ENCODE assay signal across 28 mouse cellular contexts in genomic region chr2:38607716-38608115, GRCm38 (mm10). TPM values are rescaled to one million over a fixed set of nuclear protein-coding genes. Genes with fewer than 3 reads are reported as not detected.
A peak's percentile ranks its signal among the peaks of the same experiment; 100 is the strongest.
DNase-seq lines count a peak whose midpoint lies in the region; ATAC-seq and TF ChIP-seq lines count a peak whose summit lies in the region.
"Had no signal": no experiment of that assay in that cellular context is flagged by ENCODE, and none has a peak within 500 bp of the region (broad histone marks: within the 10 kb centered on the region; RNA-seq: fewer than 3 reads in every experiment).

No protein-coding gene starts in this region.

- H3K27ac ChIP-seq in forebrain, embryonic 11.5 days (ENCODE audit: low read depth, low read length) = no peak overlapping the region
- H3K27ac ChIP-seq in forebrain, postnatal 0 days (ENCODE audit: low read depth, low read length) = no peak overlapping the region
- H3K27ac ChIP-seq in liver, adult 2 months (replicated peaks; ENCODE audit: insufficient read depth, low read depth, low read length) = peak overlapping the region; percentile 80
- no peak overlapping the region for H3K27ac ChIP-seq in liver, embryonic 11.5 days (ENCODE audit: low read depth, low read length)
- H3K27ac ChIP-seq in stomach, postnatal 0 days (replicated peaks) = no peak overlapping the region
- H3K27ac ChIP-seq: embryonic facial prominence, embryonic 10.5 days; embryonic facial prominence, embryonic 15.5 days; forebrain, embryonic 13.5 days; hindbrain, embryonic 15.5 days; liver, embryonic 13.5 days; macrophage; neural tube, embryonic 15.5 days had no signal

- H3K4me1 ChIP-seq in forebrain, embryonic 11.5 days (replicated peaks; ENCODE audit: control insufficient read depth, insufficient read depth, low read length) = peaks cover 10% of the 10 kb centered on the region
- H3K4me1 ChIP-seq in forebrain, postnatal 0 days (ENCODE audit: insufficient read depth) = no peaks in the 10 kb centered on the region
- peaks cover 22% of the 10 kb centered on the region for H3K4me1 ChIP-seq in liver, adult 2 months (ENCODE audit: control insufficient read depth, insufficient read depth, low read length)
- H3K4me1 ChIP-seq in liver, embryonic 11.5 days (replicated peaks; ENCODE audit: control insufficient read depth, insufficient read depth, low read length) = no peaks in the 10 kb centered on the region
- no peaks in the 10 kb centered on the region for H3K4me1 ChIP-seq in stomach, postnatal 0 days (replicated peaks; ENCODE audit: control insufficient read depth, insufficient read depth)
- H3K4me1 ChIP-seq: embryonic facial prominence, embryonic 10.5 days; embryonic facial prominence, embryonic 15.5 days had no signal

- no peaks in the 10 kb centered on the region; the same call in 1 of the 2 replicates for H3K36me3 ChIP-seq in forebrain, embryonic 11.5 days (ENCODE audit: control insufficient read depth, insufficient read depth, low read length)
- peaks cover 7% of the 10 kb centered on the region; the same call in 1 of the 2 replicates for H3K36me3 ChIP-seq in forebrain, postnatal 0 days (ENCODE audit: insufficient read depth)
- H3K36me3 ChIP-seq in liver, adult 2 months (ENCODE audit: control insufficient read depth, insufficient read depth, low read length) = no peaks in the 10 kb centered on the region
- peaks cover 10% of the 10 kb centered on the region for H3K36me3 ChIP-seq in liver, embryonic 11.5 days (ENCODE audit: control insufficient read depth, insufficient read depth, low read length)
- H3K36me3 ChIP-seq in stomach, postnatal 0 days (ENCODE audit: control insufficient read depth, insufficient read depth, low read length) = no peaks in the 10 kb centered on the region
- H3K36me3 ChIP-seq: hindbrain, embryonic 15.5 days; neural tube, embryonic 15.5 days had no signal

- TF ChIP-seq EP300 in stomach, postnatal 0 days (optimal IDR thresholded peaks at IDR 0.05) = no peak

- peak; percentile 14 for DNase-seq in forebrain, embryonic 11.5 days (ENCODE audit: low spot score)
- no peak for DNase-seq in forebrain, postnatal 0 days
- DNase-seq in liver, adult 2 months (ENCODE audit: extremely low read depth, low read depth, low spot score) = peak; percentile 94
- no peak for DNase-seq in liver, embryonic 11.5 days (ENCODE audit: low spot score)
- peak; percentile 23 for DNase-seq in lung, postnatal 10 days
- no peak for DNase-seq in lung, postnatal 25 days (ENCODE audit: low spot score)
- DNase-seq in 416B (ENCODE audit: low read depth) = peak; percentile 54
- DNase-seq in stomach, postnatal 0 days (ENCODE audit: low spot score) = no peak
- DNase-seq: adrenal gland, postnatal 10 days; cerebellum, adult 8-10 months; cerebellum, postnatal 25 days; gastrocnemius, postnatal 36 days; heart, adult 18-20 months; kidney, adult 11 months; kidney, postnatal 10 days; layer of hippocampus, postnatal 36 days; liver, embryonic 13.5 days; retina, postnatal 1 day; right cerebral cortex, postnatal 14 days had no signal

- H3K79me2 ChIP-seq in liver, adult 2 months (ENCODE audit: control insufficient read depth, insufficient read depth, low read length) = peaks cover 8% of the 10 kb centered on the region; the same call in 1 of the 2 replicates

- no peak for TF ChIP-seq POLR2A in liver, adult 2 months (IDR thresholded peaks at IDR 0.05; ENCODE audit: extremely low read depth, insufficient read depth, low read length)

- no peak for TF ChIP-seq CTCF in forebrain, postnatal 0 days (IDR thresholded peaks at IDR 0.05; ENCODE audit: low read depth)
- TF ChIP-seq CTCF in liver, adult 2 months (IDR thresholded peaks at IDR 0.05; ENCODE audit: low read depth, low read length) = no peak
- no peak for TF ChIP-seq CTCF in stomach, postnatal 0 days (IDR thresholded peaks at IDR 0.05; ENCODE audit: low read depth)

- ATAC-seq in forebrain, embryonic 11.5 days (replicated peaks; ENCODE audit: low FRiP score) = no peak
- ATAC-seq in forebrain, postnatal 0 days = no peak
- ATAC-seq in liver, embryonic 11.5 days (replicated peaks; ENCODE audit: low FRiP score) = no peak
- no peak for ATAC-seq in stomach, postnatal 0 days (ENCODE audit: low FRiP score, low TSS enrichment)
- ATAC-seq: forebrain, embryonic 13.5 days; inflammation-experienced regulatory T-cells, adult 6 months; Patski had no signal

- H3K27me3 ChIP-seq in forebrain, embryonic 11.5 days (ENCODE audit: control insufficient read depth, insufficient read depth, low read length) = no peaks in the 10 kb centered on the region
- H3K27me3 ChIP-seq in forebrain, postnatal 0 days (ENCODE audit: insufficient read depth, low read length) = no peaks in the 10 kb centered on the region
- no peaks in the 10 kb centered on the region for H3K27me3 ChIP-seq in liver, adult 2 months (ENCODE audit: control insufficient read depth, insufficient read depth, low read length)
- H3K27me3 ChIP-seq in liver, embryonic 11.5 days (replicated peaks; ENCODE audit: control insufficient read depth, insufficient read depth, low read length) = no peaks in the 10 kb centered on the region
- no peaks in the 10 kb centered on the region for H3K27me3 ChIP-seq in stomach, postnatal 0 days (ENCODE audit: control insufficient read depth, insufficient read depth, low read length)
- H3K27me3 ChIP-seq: embryonic facial prominence, embryonic 15.5 days; forebrain, embryonic 13.5 days; heart, embryonic 12.5 days; hindbrain, embryonic 15.5 days; liver, embryonic 13.5 days; neural tube, embryonic 15.5 days; Patski had no signal

- H3K9ac ChIP-seq in forebrain, embryonic 11.5 days (ENCODE audit: low read length) = no peak overlapping the region
- H3K9ac ChIP-seq in forebrain, postnatal 0 days = no peak overlapping the region
- no peak overlapping the region for H3K9ac ChIP-seq in liver, adult 2 months (ENCODE audit: low read depth, low read length)
- H3K9ac ChIP-seq in liver, embryonic 11.5 days (ENCODE audit: low read depth, low read length) = no peak overlapping the region
- no peak overlapping the region for H3K9ac ChIP-seq in stomach, postnatal 0 days (ENCODE audit: low read length)
- H3K9ac ChIP-seq: embryonic facial prominence, embryonic 15.5 days; forebrain, embryonic 13.5 days; heart, embryonic 12.5 days; hindbrain, embryonic 15.5 days; liver, embryonic 13.5 days; neural tube, embryonic 15.5 days had no signal

- no peak overlapping the region for H3K4me3 ChIP-seq in forebrain, embryonic 11.5 days (ENCODE audit: low read depth, low read length)
- H3K4me3 ChIP-seq in forebrain, postnatal 0 days (ENCODE audit: low read depth, low read length) = no peak overlapping the region
- H3K4me3 ChIP-seq in liver, adult 2 months (ENCODE audit: insufficient read depth, low read depth, low read length) = no peak overlapping the region
- no peak overlapping the region for H3K4me3 ChIP-seq in liver, embryonic 11.5 days (ENCODE audit: low read depth, low read length)
- H3K4me3 ChIP-seq in stomach, postnatal 0 days (ENCODE audit: low read depth, low read length) = no peak overlapping the region
- H3K4me3 ChIP-seq: embryonic facial prominence, embryonic 10.5 days; embryonic facial prominence, embryonic 15.5 days; forebrain, embryonic 13.5 days; heart, embryonic 12.5 days; hindbrain, embryonic 15.5 days; liver, embryonic 13.5 days; neural tube, embryonic 15.5 days had no signal

- WGBS in forebrain, embryonic 11.5 days = 85% methylated on average over 1 of the region's 1 CpGs
- WGBS in forebrain, postnatal 0 days = 79% methylated on average over 1 of the region's 1 CpGs
- 25% methylated on average over 1 of the region's 1 CpGs for WGBS in liver, adult 2 months
- 61% methylated on average over 1 of the region's 1 CpGs for WGBS in liver, embryonic 11.5 days
- WGBS in stomach, postnatal 0 days = 79% methylated on average over 1 of the region's 1 CpGs

- H3K4me2 ChIP-seq in forebrain, embryonic 11.5 days (ENCODE audit: low read depth, low read length, severe bottlenecking) = no peak overlapping the region
- no peak overlapping the region for H3K4me2 ChIP-seq in forebrain, postnatal 0 days (ENCODE audit: low read depth)
- H3K4me2 ChIP-seq in liver, embryonic 11.5 days = no peak overlapping the region
- H3K4me2 ChIP-seq in stomach, postnatal 0 days (replicated peaks; ENCODE audit: low read depth) = no peak overlapping the region
- H3K4me2 ChIP-seq: embryonic facial prominence, embryonic 15.5 days; forebrain, embryonic 13.5 days; heart, embryonic 12.5 days; hindbrain, embryonic 15.5 days; liver, embryonic 13.5 days; neural tube, embryonic 15.5 days had no signal

- H3K9me3 ChIP-seq in forebrain, embryonic 11.5 days (ENCODE audit: control insufficient read depth, low read length) = no peaks in the 10 kb centered on the region
- H3K9me3 ChIP-seq in forebrain, postnatal 0 days (ENCODE audit: low read length) = no peaks in the 10 kb centered on the region
- H3K9me3 ChIP-seq in liver, embryonic 11.5 days (ENCODE audit: control insufficient read depth, low read length) = no peaks in the 10 kb centered on the region
- no peaks in the 10 kb centered on the region for H3K9me3 ChIP-seq in stomach, postnatal 0 days (ENCODE audit: control insufficient read depth, low read length)
- H3K9me3 ChIP-seq: embryonic facial prominence, embryonic 10.5 days; embryonic facial prominence, embryonic 15.5 days; forebrain, embryonic 13.5 days; heart, embryonic 12.5 days; hindbrain, embryonic 15.5 days; liver, embryonic 13.5 days; neural tube, embryonic 15.5 days had no signal

RNA-seq across cellular contexts. Expression of gene Psmb7, which starts 36.2 kb away (rescaled TPM):
- 333 and 341 TPM in 2 replicates for polyA plus RNA-seq in forebrain, embryonic 11.5 days (2014; fragmentation: Nextera tagmentation; extraction: Ambion mirVana)
- 276 and 348 TPM in 2 replicates for total RNA-seq in forebrain, postnatal 0 days (2014; rRNA removed)
- 292 and 342 TPM in 2 replicates for polyA plus RNA-seq in forebrain, postnatal 0 days (2015; fragmentation: Nextera tagmentation; extraction: Ambion mirVana)
- total RNA-seq in liver, adult 2 months (2014; rRNA removed) = 195 and 219 TPM in 2 replicates
- polyA plus RNA-seq in liver, adult 2 months (2012; rRNA removed) = 99.4 and 123 TPM in 2 replicates
- 271 and 282 TPM in 2 replicates for polyA plus RNA-seq in liver, embryonic 11.5 days (2014; fragmentation: Nextera tagmentation; extraction: Ambion mirVana)
- 162 and 166 TPM in 2 replicates for polyA plus RNA-seq in stomach, postnatal 0 days (2015; fragmentation: Nextera tagmentation; extraction: Ambion mirVana)

Comparison
In these comparisons a context has a peak if more than half of its experiments do, and no peak if none do; other contexts are left out.
1. DNase-seq: peak in forebrain, embryonic 11.5 days (single experiment), liver, adult 2 months (single experiment), lung, postnatal 10 days (single experiment) and 416B (single experiment); none in forebrain, postnatal 0 days (single experiment), liver, embryonic 11.5 days (single experiment), lung, postnatal 25 days (single experiment) and stomach, postnatal 0 days (single experiment).